Mouse (Mus musculus) adrenal gland, postnatal 14 days (tissue): Measurements from ENCODE around the gene Vmn1r192. TPM values are rescaled to one million over a fixed set of nuclear protein-coding genes. Genes with fewer than 3 reads are reported as not detected.
"Not testable (repeated sequence)": the region's sequence is repeated elsewhere in the genome, so short reads cannot be mapped to it uniquely, and the experiment has no call there.

Source experiments
- DNase-seq: peaks from one replicate; pipeline ENCODE4 v3.0.0; 2021; ENCODE audit warnings: mixed read lengths
- long read RNA-seq, 2 experiments: library from polyadenylated mRNA; stranded (forward); transcript quantifications; one replicate each; pipeline ENCODE4 v2.0.0; 2021
- microRNA-seq, 2 experiments: library from miRNA; unstranded; fragments of <30 nt; microRNA quantifications; one replicate each; pipeline ENCODE4 v1.2.0; 2021
- total RNA-seq: library from RNA; stranded (reverse); gene quantifications from 2 replicates; pipeline ENCODE4 v1.2.3, GENCODE M21; 2021

Vmn1r192 gene
- total RNA-seq = not detected in 2 replicates
- long read RNA-seq, experiment 1 = 0 reads
- long read RNA-seq, experiment 2 = 0 reads

DNA sequence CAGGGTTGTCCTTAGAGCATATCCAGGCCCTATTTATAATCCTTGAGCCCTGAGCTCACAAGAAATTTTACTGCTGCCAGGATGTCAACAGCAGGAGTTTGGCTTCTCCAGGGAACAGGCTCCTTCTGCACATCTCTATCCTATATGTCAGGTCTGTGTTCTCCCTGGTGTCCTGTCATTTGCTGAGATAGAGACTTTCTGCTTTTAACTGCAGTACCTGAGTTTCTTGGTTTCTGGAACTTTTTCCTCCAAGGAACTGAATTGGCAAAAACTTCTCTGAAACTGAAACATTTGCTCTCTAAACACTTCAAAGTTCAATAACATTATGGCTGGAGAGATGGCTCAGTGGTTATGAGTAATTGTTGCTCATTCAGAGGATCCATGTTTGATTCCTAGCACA is at the start of gene Vmn1r192:
TSS of gene Vmn1r192 (minus strand) at position 101 of the 400 bp plus-strand sequence.
- no peak for DNase-seq

GRCm38 (mm10) chr13:22223060-22223459 is 32.1 kb upstream of the Vmn1r192 start, which contains the start of gene Vmn1r193:
Gene Vmn1r193, minus strand, starts transcription at chr13:22223160.
- DNase-seq = not testable (repeated sequence)

DNA sequence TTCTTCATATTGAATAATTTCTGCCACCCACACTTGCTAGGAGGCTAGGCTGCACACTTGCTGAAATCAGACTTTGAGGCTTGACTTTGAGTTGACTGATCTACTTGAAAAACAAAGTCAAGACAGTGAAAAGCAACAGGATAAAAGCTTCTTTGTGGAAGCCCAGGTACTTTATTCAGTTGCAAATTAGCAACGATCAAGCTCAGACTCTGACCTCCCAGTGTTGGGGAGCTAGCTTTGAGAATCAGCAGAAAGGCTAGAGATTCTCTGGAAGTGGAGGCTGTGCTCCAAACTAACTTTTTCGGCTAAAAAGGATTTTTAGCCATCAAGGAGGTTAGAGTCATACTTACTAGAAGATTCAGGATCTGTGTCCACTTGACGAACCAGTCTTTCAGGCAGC is 1.8 kb upstream of the Vmn1r192 start:
- DNase-seq = not testable (repeated sequence)

DNA sequence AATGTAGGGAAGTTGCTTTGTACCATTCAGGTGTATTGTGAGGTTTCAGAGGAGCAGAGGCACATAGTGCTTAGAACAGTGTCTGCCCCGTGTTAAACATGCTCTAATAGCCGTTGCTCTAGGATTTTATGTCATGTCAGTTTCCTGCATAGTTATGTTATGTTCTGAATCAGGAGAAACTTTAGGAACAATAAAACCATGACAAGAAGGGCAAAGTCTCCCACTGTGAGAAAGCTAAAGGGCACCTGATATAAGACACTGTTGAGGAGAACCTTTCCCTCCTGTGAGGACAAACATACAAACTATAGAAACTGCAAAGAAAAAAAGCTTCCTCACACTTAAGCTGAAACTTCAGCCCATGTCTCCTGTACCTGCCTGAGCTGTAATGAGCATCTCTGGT is 556 bp downstream of the Vmn1r192 start:
- DNase-seq = no peak

- no peak for DNase-seq
These were observed 1.6 kb downstream of the Vmn1r192 start for GRCm38 (mm10) chr13:22189313-22189712.

GRCm38 (mm10) chr13:22183869-22184268 is 7.1 kb downstream of the Vmn1r192 start, which contains the start of gene Vmn1r191:
Gene Vmn1r191, minus strand, starts transcription at chr13:22183969.
- no peak for DNase-seq

DNA sequence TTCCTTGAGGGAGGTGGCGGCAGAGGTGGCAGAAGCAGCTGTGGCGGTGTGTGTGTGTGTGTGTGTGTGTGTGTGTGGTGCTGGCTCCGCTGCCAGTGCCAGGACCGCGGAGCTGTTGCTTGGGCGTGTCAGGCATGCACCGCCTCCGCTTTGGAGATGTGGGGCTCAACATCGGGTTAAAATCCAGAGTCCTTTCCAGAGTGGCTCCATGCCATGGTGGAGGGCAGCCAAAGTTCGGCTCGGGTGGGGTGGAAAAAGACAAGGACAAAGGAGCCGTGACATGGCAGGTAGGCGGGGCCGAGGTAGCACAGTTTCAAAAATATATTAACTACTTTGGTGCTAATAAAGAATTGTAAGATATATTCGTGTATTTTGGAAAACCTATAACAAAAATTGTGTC is 22.5 kb downstream of the Vmn1r192 start:
- DNase-seq = no peak

DNA sequence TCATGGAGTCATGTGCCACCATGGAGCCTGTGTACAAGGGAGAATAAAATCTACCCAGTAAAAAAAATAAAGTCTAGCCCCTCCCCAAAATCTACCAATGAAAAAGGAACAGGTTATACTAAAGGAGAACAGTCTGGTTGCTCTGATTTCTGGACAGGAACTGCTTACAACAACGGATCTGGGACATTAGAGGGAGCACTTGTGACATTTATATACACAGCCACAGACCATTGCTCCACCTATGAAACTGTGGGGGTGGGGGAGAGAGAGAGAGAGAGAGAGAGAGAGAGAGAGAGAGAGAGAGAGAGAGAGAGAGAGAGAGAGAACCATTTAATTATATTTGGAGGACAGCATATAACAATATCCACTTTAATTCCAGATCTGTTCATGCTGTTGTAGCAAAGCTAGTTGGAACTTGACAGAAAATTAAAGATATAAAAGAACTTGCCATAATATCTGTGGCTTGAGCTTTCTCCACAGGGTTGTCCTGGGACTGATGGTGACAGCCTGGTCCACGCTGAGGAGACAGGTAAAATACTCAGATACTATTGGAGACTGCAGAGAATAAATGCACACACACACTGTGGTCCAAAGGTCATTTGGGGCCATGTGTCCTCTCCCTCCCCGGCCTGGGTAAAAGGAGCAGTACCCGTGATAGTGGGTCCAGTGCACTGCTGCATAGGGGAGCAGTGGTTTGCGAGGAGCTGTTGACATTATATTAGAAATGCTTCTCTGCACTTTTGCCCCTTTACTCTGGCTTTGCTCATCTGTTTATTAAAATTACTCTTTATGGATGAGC is 54.2 kb downstream of the Vmn1r192 start:
- not testable (repeated sequence) for DNase-seq

Small RNA genes lying within 50 kb of the gene (microRNA-seq; reads per million reads assigned to microRNA genes)
- 0 reads per million in 2 experiments for gene Gm23282
- 0 reads per million in 2 experiments for gene Gm25084

Other genes with a start within 250 kb of the Vmn1r192 start
- 1.3 and 1.7 TPM in 2 replicates for gene Zfp184, start 246.0 kb downstream of the Vmn1r192 start, total RNA-seq
- not detected in 2 replicates for gene Pom121l2, start 209.9 kb downstream of the Vmn1r192 start, total RNA-seq
- gene Prss16, start 181.4 kb downstream of the Vmn1r192 start, total RNA-seq = 0.74 TPM in 1 of 2 replicates, not detected in the other
- gene Hist1h2ah, start 155.6 kb downstream of the Vmn1r192 start, total RNA-seq = 203 and 342 TPM in 2 replicates
- 207 and 301 TPM in 2 replicates for gene Hist1h2bk, start 155.3 kb downstream of the Vmn1r192 start, total RNA-seq
- 104 and 144 TPM in 2 replicates for gene Hist1h4i, start 149.8 kb downstream of the Vmn1r192 start, total RNA-seq
- 114 and 174 TPM in 2 replicates for gene Hist1h2ag, start 148.2 kb downstream of the Vmn1r192 start, total RNA-seq
- gene Hist1h2bj, start 147.9 kb downstream of the Vmn1r192 start, total RNA-seq = 118 and 165 TPM in 2 replicates
- gene Vmn1r188, start 106.7 kb downstream of the Vmn1r192 start, total RNA-seq = not detected in 2 replicates
- not detected in 2 replicates for gene Vmn1r189, start 85.3 kb downstream of the Vmn1r192 start, total RNA-seq
- not detected in 2 replicates for gene Vmn1r191, start 7.2 kb downstream of the Vmn1r192 start, total RNA-seq
- not detected in 2 replicates for gene Vmn1r193, start 32.0 kb upstream of the Vmn1r192 start, total RNA-seq
- not detected in 2 replicates for gene Vmn1r194, start 53.1 kb upstream of the Vmn1r192 start, total RNA-seq
- not detected in 2 replicates for gene Vmn1r195, start 79.4 kb upstream of the Vmn1r192 start, total RNA-seq
- not detected in 2 replicates for gene Vmn1r196, start 98.8 kb upstream of the Vmn1r192 start, total RNA-seq
- not detected in 2 replicates for gene Vmn1r197, start 133.4 kb upstream of the Vmn1r192 start, total RNA-seq
- not detected in 2 replicates for gene Vmn1r198, start 159.2 kb upstream of the Vmn1r192 start, total RNA-seq
- not detected in 2 replicates for gene Vmn1r199, start 188.7 kb upstream of the Vmn1r192 start, total RNA-seq
- gene Vmn1r200, start 199.2 kb upstream of the Vmn1r192 start, total RNA-seq = not detected in 2 replicates